Mouse (Mus musculus): Measurements from ENCODE around the gene Phf11a. TPM values are rescaled to one million over a fixed set of nuclear protein-coding genes. Genes with fewer than 3 reads are reported as not detected.

Phf11a gene
- 1 to 10 TPM in 1 of 2 experiments, under 1 TPM in 1; 0.75 to 1.1 TPM for total RNA-seq (2023)

DNA sequence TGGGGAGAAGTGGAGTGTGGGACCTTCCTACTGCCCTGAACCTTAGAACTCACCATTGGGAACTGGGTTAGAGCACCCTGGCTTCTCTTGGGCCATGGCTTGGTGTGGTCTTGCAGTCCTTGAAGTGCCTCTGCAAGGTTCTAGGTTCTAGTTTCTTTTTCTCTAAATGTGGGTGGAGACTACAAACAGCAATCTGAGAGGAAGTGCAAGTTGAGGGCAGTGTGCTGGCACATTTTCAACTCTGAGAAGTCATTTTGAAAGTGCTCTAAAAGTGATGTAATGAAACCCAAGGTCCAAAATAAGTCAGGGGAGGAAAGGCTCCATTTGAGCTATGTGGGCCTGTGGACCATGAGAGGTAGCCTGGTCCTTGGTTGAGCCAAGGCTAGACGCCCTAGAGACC, at the start of gene Phf11a:
TSS of gene Phf11a (minus strand) at position 132 of the 400 bp plus-strand sequence.

DNA sequence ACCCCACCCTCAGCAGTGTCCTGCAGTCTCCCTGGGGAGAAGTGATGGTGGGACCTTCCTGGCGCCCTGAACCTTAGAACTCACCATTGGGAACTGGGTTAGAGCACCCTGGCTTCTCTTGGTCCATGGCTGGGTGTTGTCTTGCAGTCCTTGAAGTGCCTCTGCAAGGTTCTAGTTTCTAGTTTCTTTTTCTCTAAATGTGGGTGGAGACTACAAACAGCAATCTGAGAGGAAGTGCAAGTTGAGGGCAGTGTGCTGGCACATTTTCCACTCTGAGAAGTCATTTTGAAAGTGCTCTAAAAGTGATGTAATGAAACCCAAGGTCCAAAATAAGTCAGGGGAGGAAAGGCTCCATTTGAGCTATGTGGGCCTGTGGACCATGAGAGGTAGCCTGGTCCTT, 43.9 kb upstream of the Phf11a start, which contains the start of gene Phf11b:
TSS of gene Phf11b (minus strand) at position 163 of the 400 bp plus-strand sequence.

GRCm38 (mm10) chr14:59260056-59260455, 37.3 kb downstream of the Phf11a start, which contains the start of gene Gm6904:
Gene Gm6904, minus strand, starts transcription at chr14:59260216.

Other genes with a start within 250 kb of the Phf11a start
- gene 1700129C05Rik, start 154.6 kb downstream of the Phf11a start, total RNA-seq (2023), result not detected
- gene Gm5142, start 118.8 kb downstream of the Phf11a start, total RNA-seq (2023), result not detected
- 1 to 10 TPM; 7.7 to 8.7 TPM for gene Rcbtb1, start 96.3 kb downstream of the Phf11a start, total RNA-seq (2023)
- gene Gm6904, start 37.3 kb downstream of the Phf11a start, total RNA-seq (2023), result under 1 TPM; 0.64 to 0.71 TPM
- 1 to 10 TPM; 3.5 to 5.0 TPM for gene Phf11b, start 43.8 kb upstream of the Phf11a start, total RNA-seq (2023)
- gene Phf11d, start 67.9 kb upstream of the Phf11a start, total RNA-seq (2023), result 1 to 10 TPM; 2.5 to 3.0 TPM
- 1 to 10 TPM; 1.0 to 1.4 TPM for gene Phf11c, start 97.9 kb upstream of the Phf11a start, total RNA-seq (2023)
- 10 to 100 TPM; 12.0 to 15.4 TPM for gene Setdb2, start 143.4 kb upstream of the Phf11a start, total RNA-seq (2023)
- gene Cab39l, start 143.4 kb upstream of the Phf11a start, total RNA-seq (2023), result 10 to 100 TPM; 13.0 to 14.5 TPM

Data from neutrophil, adult 59 days (primary cell).